Mouse (Mus musculus): ENCODE measurements around the gene 4921536K21Rik.

DNA sequence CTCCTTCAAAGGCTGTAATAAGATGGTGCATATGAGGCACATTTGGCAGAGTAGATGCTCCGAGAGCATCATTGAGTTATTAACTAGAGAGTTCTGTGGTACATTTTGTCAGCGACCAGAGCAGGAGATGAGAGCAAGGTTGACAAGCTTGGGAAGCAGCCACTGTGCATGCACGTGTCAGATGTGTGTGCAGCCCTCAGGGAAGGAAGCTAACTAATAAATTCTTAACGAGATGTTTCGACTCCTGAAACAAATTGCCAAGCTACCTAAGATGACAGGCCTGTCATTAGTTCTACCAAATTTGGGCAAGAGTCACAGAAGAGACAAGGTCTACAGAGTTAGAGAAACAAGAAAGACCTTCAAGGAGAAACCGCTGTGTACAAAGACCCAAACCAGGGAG, 30.6 kb downstream of the 4921536K21Rik start:
- TF ChIP-seq CTCF (IDR thresholded peaks at IDR 0.05; ENCODE audit: insufficient read depth, low read depth, low read length) (no peak), POLR2A (IDR thresholded peaks at IDR 0.05; ENCODE audit: insufficient read depth, low read depth, low read length) (no peak)

All from olfactory bulb, adult 2 months (tissue).